Mouse (Mus musculus) lung, postnatal 0 days (tissue): ENCODE measurements around the gene Rrad. TPM values are rescaled to one million over a fixed set of nuclear protein-coding genes. Genes with fewer than 3 reads are reported as not detected.

ENCODE experiments used
- ATAC-seq: fragments of 200-750 bp; cut with Nextera tagmentation; 2 replicates; pipeline ENCODE4 v1.8.0; 2017; ENCODE audit warnings: moderate library complexity
- DNase-seq: peaks from one replicate; pipeline ENCODE4 v3.0.0-alpha.2; 2016; ENCODE audit warnings: low spot score
- H3K27ac ChIP-seq: fragments of 300-500 bp; sonication (generic); 2 replicates; pipeline ENCODE4 v1.5.1; 2014; ENCODE audit warnings: antibody characterized with exemption, mild to moderate bottlenecking, low read length, mixed read lengths
- H3K27me3 ChIP-seq: fragments of 300-500 bp; sonication (generic); replicated peaks from 2 replicates; pipeline ENCODE4 v1.6.1; 2014; ENCODE audit warnings: low read length, mixed read lengths; ENCODE audit not compliant: insufficient read depth
- H3K36me3 ChIP-seq: fragments of 300-500 bp; sonication (generic); 2 replicates; pipeline ENCODE4 v1.6.1; 2014; ENCODE audit warnings: low read length, mixed read lengths; ENCODE audit not compliant: insufficient read depth
- H3K4me1 ChIP-seq: fragments of 300-500 bp; sonication (generic); 2 replicates; pipeline ENCODE4 v1.6.1; 2014; ENCODE audit warnings: antibody characterized with exemption, low read depth, low read length, mixed read lengths; ENCODE audit not compliant: insufficient read depth
- H3K4me2 ChIP-seq: fragments of 300-500 bp; sonication (generic); replicated peaks from 2 replicates; pipeline ENCODE4 v1.6.1; 2014; ENCODE audit warnings: low read depth, mild to moderate bottlenecking, low read length, moderate library complexity, mixed read lengths
- H3K4me3 ChIP-seq: fragments of 300-500 bp; sonication (generic); 2 replicates; pipeline ENCODE4 v1.5.1; 2014; ENCODE audit warnings: low read depth, low read length
- H3K9ac ChIP-seq: fragments of 300-500 bp; sonication (generic); replicated peaks from 2 replicates; pipeline ENCODE4 v1.6.1; 2014; ENCODE audit warnings: low read depth, mild to moderate bottlenecking
- H3K9me3 ChIP-seq: fragments of 300-500 bp; sonication (generic); 2 replicates; pipeline ENCODE4 v1.6.1; 2016; ENCODE audit warnings: low read length, mixed read lengths
- CTCF ChIP-seq: IDR thresholded peaks from 2 replicates; pipeline ENCODE4 v1.5.1; 2016; ENCODE audit warnings: antibody characterized with exemption, mild to moderate bottlenecking
- EP300 ChIP-seq: IDR thresholded peaks from 2 replicates; pipeline ENCODE4 v1.6.1; 2016; ENCODE audit warnings: antibody characterized with exemption, mild to moderate bottlenecking, control low read depth
- WGBS: fragments of 180-500 bp; shearing (Covaris S2); extraction: QIAGEN DNeasy Blood & Tissue Kit; methylation state at CpG from one replicate; pipeline ENCODE4 v1.1.7; 2014; 5-methylcytosine and 5-hydroxymethylcytosine counted together
- polyA plus RNA-seq: library from polyadenylated mRNA; unstranded; fragments of >200 nt; fragmentation: Nextera tagmentation; extraction: Ambion mirVana; gene quantifications from 2 replicates; pipeline ENCODE4 v1.2.1, GENCODE M21; 2015

The Rrad gene
- polyA plus RNA-seq, 1 experiment from 2014 or later, result 22.6 TPM

- peak overlapping the region; percentile 56 for H3K4me2 ChIP-seq
- DNase-seq (no peak), ATAC-seq (no peak)
- no peak overlapping the region for H3K4me3 ChIP-seq
- no peaks in the 10 kb centered on the region for H3K4me1 ChIP-seq
- H3K9ac ChIP-seq, result no peak overlapping the region
- H3K36me3 ChIP-seq, result 0 out of 2 replicates have a peak, but pooled peaks cover 6% of the 10 kb centered on the region
- 33% methylated on average over 5 of the region's 5 CpGs for WGBS
- TF ChIP-seq CTCF (no peak), EP300 (no peak)
- no peaks in the 10 kb centered on the region for H3K9me3 ChIP-seq
- no peaks in the 10 kb centered on the region for H3K27me3 ChIP-seq
- no peak overlapping the region for H3K27ac ChIP-seq
Measured at GRCm38 (mm10) chr8:104631975-104632374, 848 bp upstream of the Rrad start.

- H3K9me3 ChIP-seq, result no peaks in the 10 kb centered on the region
- under 1% methylated on average over 36 of the region's 36 CpGs for WGBS
- H3K9ac ChIP-seq, result 0 out of 2 replicates have a peak overlapping the region, but pooled peaks have one; percentile 19
- no peaks in the 10 kb centered on the region for H3K4me1 ChIP-seq
- H3K4me2 ChIP-seq, result peak overlapping the region; percentile 56
- no peaks in the 10 kb centered on the region for H3K27me3 ChIP-seq
- ATAC-seq (peak; percentile 35), DNase-seq (no peak)
- 0 out of 2 replicates have a peak, but pooled peaks cover 3% of the 10 kb centered on the region for H3K36me3 ChIP-seq
- TF ChIP-seq EP300, result no peak
- peak; percentile 33 for TF ChIP-seq CTCF
- H3K27ac ChIP-seq, result no peak overlapping the region; the same call in 1 of the 2 replicates
- peak overlapping the region; percentile 33 for H3K4me3 ChIP-seq
Measured at GRCm38 (mm10) chr8:104630574-104630973, 553 bp downstream of the Rrad start.

- no peak for DNase-seq
- H3K9ac ChIP-seq, result no peak overlapping the region
- H3K4me1 ChIP-seq, result no peaks in the 10 kb centered on the region
- H3K4me3 ChIP-seq, result no peak overlapping the region
- no peak overlapping the region for H3K27ac ChIP-seq
- no peak for ATAC-seq
- TF ChIP-seq EP300, result no peak
- no peaks in the 10 kb centered on the region for H3K36me3 ChIP-seq
- WGBS, result 18% methylated on average over 8 of the region's 8 CpGs
- H3K9me3 ChIP-seq, result no peaks in the 10 kb centered on the region
- no peaks in the 10 kb centered on the region for H3K27me3 ChIP-seq
- peak overlapping the region; percentile 56 for H3K4me2 ChIP-seq
Measured at GRCm38 (mm10) chr8:104630111-104630479, 1.0 kb downstream of the Rrad start.

GRCm38 (mm10) chr8:104629306-104630110 lies 1.6 kb downstream of the Rrad start:
- no peaks in the 10 kb centered on the region for H3K27me3 ChIP-seq
- TF ChIP-seq CTCF, result no peak
- TF ChIP-seq EP300, result no peak
- ATAC-seq, result no peak
- no peaks in the 10 kb centered on the region for H3K9me3 ChIP-seq
- H3K4me2 ChIP-seq, result peak overlapping the region; percentile 56; the same call in 1 of the 2 replicates
- H3K4me3 ChIP-seq, result no peak overlapping the region
- 61% methylated on average over 22 of the region's 22 CpGs for WGBS
- no peak overlapping the region for H3K27ac ChIP-seq
- H3K4me1 ChIP-seq, result no peaks in the 10 kb centered on the region
- no peaks in the 10 kb centered on the region for H3K36me3 ChIP-seq
- H3K9ac ChIP-seq, result no peak overlapping the region
- DNase-seq, result no peak

GRCm38 (mm10) chr8:104628402-104628801 lies 2.7 kb downstream of the Rrad start:
- TF ChIP-seq CTCF (no peak), EP300 (no peak)
- Histone ChIP-seq H3K9ac (no peak overlapping the region), H3K27me3 (no peaks in the 10 kb centered on the region), H3K4me2 (no peak overlapping the region), H3K9me3 (no peaks in the 10 kb centered on the region), H3K4me1 (no peaks in the 10 kb centered on the region), H3K27ac (no peak overlapping the region), H3K36me3 (no peaks in the 10 kb centered on the region), H3K4me3 (no peak overlapping the region)
- 94% methylated on average over 21 of the region's 21 CpGs for WGBS
- ATAC-seq (no peak), DNase-seq (no peak)

- H3K36me3 ChIP-seq, result no peaks in the 10 kb centered on the region
- H3K4me2 ChIP-seq, result no peak overlapping the region
- DNase-seq (no peak), ATAC-seq (no peak)
- H3K4me3 ChIP-seq, result no peak overlapping the region
- TF ChIP-seq EP300 (no peak), CTCF (no peak)
- H3K9me3 ChIP-seq, result no peaks in the 10 kb centered on the region
- no peaks in the 10 kb centered on the region for H3K4me1 ChIP-seq
- 62% methylated on average over 4 of the region's 4 CpGs for WGBS
- no peak overlapping the region for H3K9ac ChIP-seq
- no peak overlapping the region for H3K27ac ChIP-seq
- H3K27me3 ChIP-seq, result no peaks in the 10 kb centered on the region
Measured at GRCm38 (mm10) chr8:104627065-104627740, 3.9 kb downstream of the Rrad start.
